Mouse (Mus musculus): ENCODE data around the gene Tas1r1.
A peak's percentile ranks its signal among the peaks of the same experiment; 100 is the strongest.

The Tas1r1 gene

GRCm38 (mm10) chr4:152038225-152038984 is at the start of gene Tas1r1:
Tas1r1 (minus strand) TSS chr4:152038568.
- DNase-seq, result no peak

GRCm38 (mm10) chr4:152088133-152088532 is 49.8 kb upstream of the Tas1r1 start:
- peak; percentile 43 for DNase-seq

- DNase-seq, result no peak
Observed at GRCm38 (mm10) chr4:152087211-152088081, 49.1 kb upstream of the Tas1r1 start.

DNA sequence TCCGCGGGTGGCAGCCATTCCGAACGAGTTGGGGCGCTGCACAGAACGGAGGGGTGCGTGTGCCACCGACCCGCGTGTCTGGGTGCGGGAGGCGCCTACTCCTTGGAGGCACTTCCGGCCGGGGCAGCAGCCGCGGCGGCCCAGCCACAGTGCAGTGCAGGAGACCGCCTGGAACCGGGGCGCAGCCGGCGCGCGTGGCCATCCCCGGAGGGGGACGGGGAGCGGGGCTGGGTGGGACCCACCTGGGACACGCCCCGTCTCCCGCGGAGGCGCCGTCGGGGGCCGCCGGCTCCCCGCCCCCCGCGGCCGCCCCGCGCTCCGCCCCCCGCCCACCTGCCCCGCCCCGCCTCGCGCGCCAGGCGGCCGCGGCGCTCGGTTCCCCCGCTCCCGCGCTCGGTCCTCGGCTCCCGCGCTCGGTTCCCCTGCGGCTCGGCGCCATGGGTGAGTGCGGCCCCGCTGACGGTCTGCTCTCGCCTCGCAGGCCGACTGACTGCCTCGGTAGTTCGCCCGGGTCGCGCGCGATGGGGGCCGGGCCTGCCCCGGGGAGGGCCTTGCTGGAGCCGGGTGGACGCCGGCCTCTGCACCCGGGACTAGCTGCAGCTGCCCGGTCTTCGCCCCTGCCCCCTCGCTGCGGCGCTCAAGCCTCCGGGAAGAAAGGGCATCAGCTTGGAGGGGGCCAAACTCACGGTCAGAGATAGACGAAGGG is 48.3 kb upstream of the Tas1r1 start:
- peak; percentile 57 for DNase-seq

- DNase-seq, result no peak
Observed at GRCm38 (mm10) chr4:152084616-152085015, 46.2 kb upstream of the Tas1r1 start.

DNA sequence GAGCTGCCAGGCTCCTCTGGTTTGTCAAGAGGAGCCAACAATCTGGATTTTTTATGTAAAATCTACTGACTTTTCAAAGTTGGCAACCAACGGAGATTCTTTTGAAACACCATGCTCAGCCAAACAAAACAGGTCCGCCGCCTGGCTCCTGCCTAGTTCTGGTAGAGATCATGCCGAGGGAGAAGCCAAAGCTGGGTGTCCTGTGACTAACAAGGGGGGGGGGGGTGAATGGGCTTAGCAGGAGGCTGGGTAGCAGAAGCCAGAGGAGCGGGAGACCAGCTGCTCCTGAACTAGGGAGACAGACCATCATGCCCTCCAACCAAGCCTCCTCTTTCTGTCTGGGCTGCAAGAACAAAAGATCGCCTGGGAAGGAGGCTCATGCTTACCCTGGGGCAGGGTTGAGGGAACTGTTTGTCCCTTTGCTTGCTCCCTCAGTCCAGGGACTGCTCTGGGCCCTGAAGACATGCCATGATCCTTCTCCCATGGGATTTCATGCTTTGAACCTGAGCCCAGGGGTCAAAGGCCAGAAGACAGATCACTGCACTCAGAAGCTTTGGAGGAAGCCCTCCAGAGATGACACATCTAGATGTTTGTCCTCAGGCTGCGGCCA is 45.3 kb upstream of the Tas1r1 start:
- DNase-seq, result no peak

GRCm38 (mm10) chr4:152079931-152080330 is 41.6 kb upstream of the Tas1r1 start:
- no peak for DNase-seq

DNA sequence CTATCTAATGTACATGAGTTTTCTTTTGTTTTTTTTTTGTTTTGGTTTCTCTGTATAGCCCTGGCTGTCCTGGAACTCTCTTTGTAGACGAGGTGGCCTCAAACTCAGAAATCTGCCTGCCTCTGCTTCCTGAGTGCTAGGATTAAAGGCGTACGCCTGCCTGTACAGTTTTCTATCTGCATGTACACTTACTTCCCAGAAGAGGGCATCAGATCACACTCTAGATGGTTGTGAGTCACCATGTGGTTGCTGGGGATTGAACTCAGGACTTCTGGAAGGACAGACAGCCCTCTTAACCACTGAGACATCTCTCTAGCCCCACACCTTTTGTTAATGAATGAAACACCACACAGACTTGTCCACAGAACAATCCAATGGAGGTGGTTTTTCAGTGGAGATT is 40.9 kb upstream of the Tas1r1 start:
- no peak for DNase-seq

DNA sequence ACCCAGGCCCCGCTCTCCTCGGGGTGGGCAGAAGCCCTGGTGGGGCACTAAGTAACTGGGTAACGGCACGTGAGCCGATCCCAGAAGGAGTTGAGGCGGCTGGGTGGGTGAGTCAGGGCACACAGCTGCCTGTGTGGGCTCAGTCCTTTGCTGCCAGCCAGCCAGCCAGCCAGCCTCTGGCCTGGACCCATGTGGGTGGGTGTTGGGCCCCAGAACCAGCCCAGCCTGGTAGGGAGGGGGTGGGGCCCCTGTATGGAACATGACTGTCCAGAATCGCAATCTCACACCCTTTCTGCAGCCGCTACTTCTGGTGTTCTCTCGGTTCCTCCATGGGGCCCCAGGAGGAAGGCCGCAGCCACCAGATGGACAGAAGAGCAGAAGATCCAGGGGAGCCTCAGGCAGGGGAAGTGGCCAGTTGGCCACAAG is 39.8 kb upstream of the Tas1r1 start:
- DNase-seq, result no peak

GRCm38 (mm10) chr4:152077191-152077590 is 38.8 kb upstream of the Tas1r1 start:
- DNase-seq, result no peak

DNA sequence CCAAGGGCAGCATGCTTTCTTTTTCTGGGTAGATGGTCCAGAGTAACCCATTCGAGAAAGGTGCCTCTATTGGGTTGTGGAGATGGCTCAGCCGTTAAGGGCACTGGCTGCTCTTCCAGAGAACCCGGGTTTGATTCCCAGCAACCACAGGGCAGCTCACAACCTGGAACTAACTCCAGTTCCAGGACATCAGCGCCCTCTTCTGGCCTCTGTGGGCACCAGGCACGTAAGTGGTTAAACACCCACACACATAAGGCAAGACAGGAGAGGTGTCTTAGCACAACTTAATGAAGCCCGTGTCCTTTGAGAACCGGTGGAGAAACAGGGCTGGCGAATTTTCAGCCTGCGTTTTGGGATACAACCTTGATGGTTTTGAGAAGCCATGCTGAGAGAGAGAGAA is 36.2 kb upstream of the Tas1r1 start:
- DNase-seq, result no peak

- no peak for DNase-seq
Observed at GRCm38 (mm10) chr4:152073715-152074114, 35.3 kb upstream of the Tas1r1 start.

DNA sequence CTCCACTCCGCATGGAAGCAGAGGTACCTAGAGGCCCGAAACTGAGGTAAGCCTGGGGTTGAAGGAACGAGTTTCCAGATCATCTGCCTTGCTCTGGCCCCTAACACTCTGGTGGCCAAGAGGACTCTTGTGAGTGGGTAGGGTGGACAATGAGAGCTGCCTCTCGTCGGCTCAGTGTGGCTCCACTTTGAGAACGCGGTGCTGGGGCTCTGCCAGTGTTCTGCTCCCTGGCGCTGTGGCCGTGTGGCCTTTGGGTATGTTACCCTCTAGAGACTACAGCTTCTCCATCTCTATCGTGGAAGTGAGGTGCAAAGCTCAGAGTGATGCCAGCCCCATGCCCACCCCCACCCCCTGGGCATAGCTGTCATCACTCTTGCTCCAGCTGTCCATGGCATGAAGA is 34.3 kb upstream of the Tas1r1 start:
- no peak for DNase-seq

- no peak for DNase-seq
Observed at GRCm38 (mm10) chr4:152072121-152072601, 33.8 kb upstream of the Tas1r1 start, which contains the start of gene Plekhg5. Plekhg5 (plus strand) TSS chr4:152072498.

DNA sequence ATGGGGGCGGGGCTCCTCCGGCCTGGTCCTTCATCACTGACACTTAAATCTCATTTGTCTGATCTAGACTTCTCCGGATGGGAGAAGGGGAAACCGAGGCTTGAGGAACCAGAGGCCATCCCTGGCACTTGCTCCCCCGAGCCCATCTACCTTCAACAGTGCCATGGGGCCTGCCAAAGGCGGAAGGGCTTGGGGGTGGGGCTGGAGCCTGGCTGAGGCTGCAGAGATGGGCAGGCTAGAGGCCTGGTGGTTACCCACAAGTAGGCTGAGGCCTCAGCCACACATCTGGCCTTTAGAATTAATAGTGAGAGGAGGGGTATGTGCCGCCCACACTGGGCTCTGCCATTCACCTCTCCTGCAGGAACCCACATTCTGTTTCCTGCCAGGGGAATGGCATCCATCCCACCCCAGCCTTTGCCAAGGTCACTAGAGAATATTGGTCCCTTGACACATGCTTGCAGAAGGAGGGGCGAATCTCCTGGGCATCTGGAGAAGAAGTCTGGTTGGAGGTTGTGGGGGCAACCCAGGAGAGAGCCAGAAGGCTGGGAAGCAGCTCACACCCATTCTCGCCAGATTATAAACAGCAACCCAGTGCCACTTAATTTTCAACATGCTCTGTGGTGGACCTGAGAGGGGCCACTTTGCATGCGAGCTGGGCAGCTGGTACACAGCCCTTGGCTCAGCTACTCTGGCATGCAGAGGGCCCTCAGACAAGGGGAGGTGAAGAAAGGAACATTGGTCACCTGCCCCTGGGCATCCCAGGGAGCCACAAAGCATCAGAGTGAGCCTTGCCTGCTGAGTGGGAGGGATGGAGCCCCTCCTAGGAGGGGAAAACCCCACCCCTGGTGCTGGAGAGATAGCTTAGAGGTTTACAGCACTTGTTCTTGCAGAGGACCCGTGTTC is 32.4 kb upstream of the Tas1r1 start:
- DNase-seq, result no peak

DNA sequence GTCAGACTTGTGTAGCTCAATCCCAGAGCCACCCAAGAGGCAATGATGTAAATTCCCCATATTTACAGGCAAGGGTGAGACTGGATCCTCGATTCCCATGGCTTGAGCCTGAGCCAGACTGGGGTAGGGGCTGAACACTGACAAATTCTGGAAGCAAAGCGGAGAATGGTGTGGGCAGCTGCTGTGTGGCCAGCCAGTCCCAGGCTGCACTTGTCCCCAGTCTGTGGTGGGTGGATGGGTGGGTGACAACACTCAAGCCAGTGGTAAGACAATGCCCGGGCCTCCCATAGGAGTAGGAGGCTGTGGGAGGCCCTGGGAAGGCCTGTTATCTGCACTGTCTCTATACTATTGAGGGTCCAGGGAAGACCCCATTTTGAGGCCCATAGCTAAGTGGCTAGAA is 30.9 kb upstream of the Tas1r1 start:
- DNase-seq, result no peak

DNA sequence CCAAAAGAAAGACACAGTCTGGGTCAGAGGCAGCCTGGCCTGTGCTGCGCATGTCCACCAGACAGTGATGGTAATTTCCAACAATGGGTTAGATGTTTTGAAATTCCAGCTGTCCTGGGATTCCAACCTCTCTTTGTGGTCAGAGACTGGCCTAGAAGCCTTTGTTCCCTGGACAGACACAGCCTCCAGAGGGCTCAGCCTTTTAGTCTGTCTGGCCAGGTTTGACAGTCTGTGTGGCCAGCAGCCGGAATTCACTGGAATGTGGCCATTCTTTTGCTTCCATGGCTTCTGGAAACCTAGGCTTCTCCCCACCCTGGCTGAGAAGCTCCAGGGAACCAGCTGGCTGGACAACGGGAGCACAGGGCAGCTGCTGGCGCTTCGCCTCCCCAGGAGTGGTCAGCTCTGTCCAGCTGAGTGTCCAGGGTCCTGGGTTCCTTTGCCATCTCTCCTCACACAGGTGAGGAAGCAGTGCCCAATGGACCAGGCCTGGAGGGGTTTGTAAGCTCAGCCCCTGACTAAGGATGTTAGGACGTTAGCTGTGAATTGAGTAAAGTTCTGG is 29.9 kb upstream of the Tas1r1 start:
- DNase-seq, result no peak

DNA sequence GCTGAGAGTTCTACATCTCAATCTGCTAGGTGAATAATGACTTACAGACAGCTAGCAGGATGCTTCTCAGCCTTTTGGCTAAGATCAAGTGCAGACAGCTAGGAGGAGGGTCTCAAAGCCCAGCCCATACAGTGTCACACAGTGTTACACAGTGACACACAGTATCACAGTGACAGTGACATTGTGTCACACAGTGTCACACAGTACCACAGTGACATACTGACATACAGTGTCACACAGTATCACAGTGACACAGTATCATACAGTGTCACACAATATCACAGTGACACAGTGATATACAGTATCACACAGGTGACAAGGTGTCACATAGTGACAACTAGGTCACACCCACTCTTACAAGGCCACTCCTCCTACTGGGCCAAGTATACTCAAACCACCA is 28.9 kb upstream of the Tas1r1 start:
- no peak for DNase-seq

GRCm38 (mm10) chr4:152062390-152063110 is 24.2 kb upstream of the Tas1r1 start:
- no peak for DNase-seq

DNA sequence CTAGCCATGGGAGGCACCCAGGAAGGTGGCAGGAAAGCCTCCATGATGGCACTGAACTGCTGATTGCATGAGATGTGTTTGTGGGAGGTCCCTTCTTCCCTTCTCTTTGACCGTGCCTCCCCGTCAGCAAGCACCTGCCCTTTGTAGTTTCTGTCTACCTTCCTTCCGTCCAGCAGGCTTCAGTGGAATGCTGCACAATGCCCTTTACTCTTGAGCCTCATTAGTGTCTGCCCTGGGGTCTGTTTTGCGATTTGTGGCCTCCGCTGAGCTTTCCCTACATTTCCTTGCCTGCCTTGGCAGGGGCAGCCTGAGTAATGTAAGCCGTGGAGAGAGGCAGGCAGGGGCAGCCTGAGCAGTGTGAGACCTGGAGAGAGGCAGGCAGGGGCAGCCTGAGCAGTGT is 6.2 kb upstream of the Tas1r1 start:
- DNase-seq, result no peak

DNA sequence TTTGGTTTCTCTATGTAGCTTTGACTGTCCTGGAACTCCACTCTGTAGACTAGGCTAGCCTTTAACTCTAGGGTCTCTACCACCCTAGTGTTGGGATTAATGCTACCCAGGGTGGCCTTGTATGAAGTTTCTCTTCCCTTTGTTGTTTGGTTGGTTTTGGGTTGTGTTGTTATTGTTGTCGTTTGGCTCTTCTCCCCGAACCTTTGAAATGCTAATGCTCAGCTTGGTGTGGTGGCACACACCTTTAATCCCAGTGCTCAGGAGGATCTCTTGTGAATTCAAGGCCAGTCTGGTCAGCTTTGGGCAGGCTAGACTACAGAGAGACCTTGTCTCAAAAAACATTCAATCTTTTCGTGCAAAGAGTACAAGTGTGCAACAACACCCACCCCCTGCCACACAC is 4.8 kb upstream of the Tas1r1 start:
- no peak for DNase-seq

Measured in right cerebral cortex, postnatal 4 days (tissue).